Mouse (Mus musculus): ENCODE data around the gene Arhgef15. TPM values are rescaled to one million over a fixed set of nuclear protein-coding genes. Genes with fewer than 3 reads are reported as not detected.
A peak's percentile ranks its signal among the peaks of the same experiment; 100 is the strongest.

Arhgef15 gene
- polyA plus RNA-seq, 1 experiment from 2014 or later: 8.9 TPM

- DNase-seq (ENCODE audit: low spot score): no peak
- peaks cover 17% of the 10 kb centered on the region for H3K4me1 ChIP-seq
- H3K27me3 ChIP-seq (replicated peaks; ENCODE audit: low read depth, poor library complexity, severe bottlenecking): no peaks in the 10 kb centered on the region
- no peak overlapping the region for H3K27ac ChIP-seq (replicated peaks)
- peaks cover 56% of the 10 kb centered on the region for H3K36me3 ChIP-seq (replicated peaks)
- no peak overlapping the region for H3K4me3 ChIP-seq
- WGBS: 90% methylated on average over 9 of the region's 9 CpGs
- no peaks in the 10 kb centered on the region for H3K9me3 ChIP-seq
These were observed 51.4 kb downstream of the Arhgef15 start for GRCm38 (mm10) chr11:68905665-68906460.

DNA sequence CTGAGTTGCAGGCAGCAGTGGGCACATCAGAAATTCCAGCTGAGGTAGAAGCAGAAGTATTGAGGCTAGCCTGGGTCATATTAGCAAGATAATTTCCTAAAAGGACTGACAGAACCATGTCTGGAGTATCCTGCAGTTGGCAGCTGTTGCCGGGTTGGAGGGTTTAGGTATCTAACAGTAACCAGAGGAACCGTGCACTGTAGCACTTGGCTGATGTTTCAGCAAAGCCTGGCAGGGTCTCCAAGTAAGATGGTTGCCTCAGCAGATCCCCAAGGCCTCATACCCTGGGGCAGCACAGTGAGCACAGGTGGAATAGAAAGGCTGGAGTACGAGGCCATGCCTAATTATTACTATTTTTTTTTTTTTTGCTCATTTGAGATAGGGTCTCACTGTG lies 52.1 kb downstream of the Arhgef15 start:
- Histone ChIP-seq H3K27ac (replicated peaks) (no peak overlapping the region), H3K4me1 (peaks cover 19% of the 10 kb centered on the region), H3K27me3 (replicated peaks; ENCODE audit: low read depth, poor library complexity, severe bottlenecking) (no peaks in the 10 kb centered on the region), H3K4me3 (no peak overlapping the region), H3K9me3 (no peaks in the 10 kb centered on the region), H3K36me3 (replicated peaks) (peaks cover 56% of the 10 kb centered on the region)
- WGBS: 91% methylated on average over 3 of the region's 3 CpGs
- DNase-seq (ENCODE audit: low spot score): no peak

DNA sequence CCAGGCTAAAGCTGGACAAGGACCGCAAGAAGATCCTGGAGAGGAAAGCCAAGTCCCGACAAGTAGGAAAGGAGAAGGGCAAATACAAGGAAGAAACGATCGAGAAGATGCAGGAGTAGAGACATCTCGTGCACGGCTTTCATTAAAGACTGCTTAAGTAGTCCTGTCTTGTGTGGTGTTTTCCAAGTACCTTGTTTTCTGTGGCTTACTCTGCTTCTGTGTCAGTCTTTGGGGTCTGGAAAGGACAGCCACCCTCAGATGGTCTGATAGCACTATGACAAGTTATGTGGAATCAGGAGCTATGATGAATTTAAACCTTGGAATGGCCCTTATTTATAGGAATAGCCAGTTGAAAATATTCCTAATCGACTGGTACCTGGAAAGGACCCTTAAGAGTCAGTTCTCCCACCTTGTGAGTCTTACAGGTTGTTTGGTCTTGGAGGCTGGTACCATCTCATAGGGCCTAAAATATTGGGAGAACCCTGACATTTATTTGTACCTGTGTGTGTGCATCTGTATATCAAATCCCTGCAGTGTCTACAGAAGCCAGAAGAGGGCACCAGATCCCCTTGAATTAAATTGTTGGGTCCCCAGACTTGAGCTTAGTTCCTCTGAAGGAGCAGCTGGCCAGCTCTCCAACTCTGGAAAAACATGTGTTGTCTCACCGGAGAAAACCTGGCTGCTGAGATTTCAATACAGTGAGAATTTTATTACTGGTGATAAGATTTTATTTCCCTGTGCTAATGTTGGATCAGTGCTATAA lies 52.7 kb downstream of the Arhgef15 start:
- Histone ChIP-seq H3K27ac (replicated peaks) (no peak overlapping the region), H3K9me3 (no peaks in the 10 kb centered on the region), H3K27me3 (replicated peaks; ENCODE audit: low read depth, poor library complexity, severe bottlenecking) (no peaks in the 10 kb centered on the region; the same call in 1 of the 2 replicates), H3K4me3 (no peak overlapping the region), H3K36me3 (replicated peaks) (peaks cover 56% of the 10 kb centered on the region), H3K4me1 (peaks cover 19% of the 10 kb centered on the region)
- WGBS: 89% methylated on average over 8 of the region's 8 CpGs
- DNase-seq (ENCODE audit: low spot score): peak; percentile 74

DNA sequence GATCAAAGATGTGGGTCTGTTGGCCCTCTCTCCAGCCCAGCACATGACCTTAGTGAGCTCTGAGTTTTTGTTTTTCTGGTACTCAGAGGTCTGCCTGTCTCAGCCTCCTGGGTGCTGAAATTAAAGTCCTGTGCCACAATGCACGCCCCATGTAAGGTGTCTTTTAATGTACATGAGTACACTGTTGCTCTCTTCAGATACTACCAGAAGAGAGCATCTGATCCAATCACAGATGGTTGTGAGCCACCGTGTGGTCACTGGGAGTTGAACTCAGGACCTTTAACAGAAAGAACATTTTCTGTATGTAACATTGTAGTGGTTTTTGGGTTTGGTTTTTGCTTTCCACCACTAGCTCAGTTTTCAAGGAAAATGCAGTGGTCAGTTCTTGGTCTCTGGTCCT lies 53.5 kb downstream of the Arhgef15 start:
- DNase-seq (ENCODE audit: low spot score): no peak
- no peak overlapping the region for H3K27ac ChIP-seq (replicated peaks)
- H3K4me1 ChIP-seq: peaks cover 16% of the 10 kb centered on the region
- H3K9me3 ChIP-seq: no peaks in the 10 kb centered on the region
- 95% methylated on average over 2 of the region's 2 CpGs for WGBS
- H3K4me3 ChIP-seq: peak overlapping the region; percentile 99; the same call in 1 of the 2 replicates
- no peaks in the 10 kb centered on the region; the same call in 1 of the 2 replicates for H3K27me3 ChIP-seq (replicated peaks; ENCODE audit: low read depth, poor library complexity, severe bottlenecking)
- H3K36me3 ChIP-seq (replicated peaks): peaks cover 56% of the 10 kb centered on the region

DNA sequence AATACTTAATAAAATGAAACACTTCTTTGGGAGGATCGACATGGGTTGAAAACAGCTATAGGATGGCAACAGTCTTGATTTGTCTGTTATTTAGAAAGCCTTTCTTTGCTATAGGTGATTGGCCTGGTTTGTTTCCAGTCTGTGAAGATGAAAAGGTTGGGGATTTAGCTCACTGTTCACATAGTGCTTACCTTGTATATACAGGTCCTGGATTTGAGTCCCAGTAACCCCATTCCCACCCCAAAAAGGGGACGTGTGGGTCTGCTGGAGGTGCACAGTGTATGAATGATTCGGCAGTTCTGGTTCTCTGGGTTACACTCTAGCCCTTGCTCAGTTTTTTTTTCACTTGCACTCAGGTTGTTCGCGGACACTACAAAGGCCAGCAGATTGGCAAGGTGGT lies 54.5 kb downstream of the Arhgef15 start:
- Histone ChIP-seq H3K27me3 (replicated peaks; ENCODE audit: low read depth, poor library complexity, severe bottlenecking) (no peaks in the 10 kb centered on the region; the same call in 1 of the 2 replicates), H3K4me3 (peak overlapping the region; percentile 99), H3K9me3 (no peaks in the 10 kb centered on the region), H3K36me3 (replicated peaks) (peaks cover 56% of the 10 kb centered on the region), H3K4me1 (peaks cover 14% of the 10 kb centered on the region), H3K27ac (replicated peaks) (peak overlapping the region; percentile 99)
- DNase-seq (ENCODE audit: low spot score): no peak
- WGBS: 84% methylated on average over 5 of the region's 5 CpGs

DNA sequence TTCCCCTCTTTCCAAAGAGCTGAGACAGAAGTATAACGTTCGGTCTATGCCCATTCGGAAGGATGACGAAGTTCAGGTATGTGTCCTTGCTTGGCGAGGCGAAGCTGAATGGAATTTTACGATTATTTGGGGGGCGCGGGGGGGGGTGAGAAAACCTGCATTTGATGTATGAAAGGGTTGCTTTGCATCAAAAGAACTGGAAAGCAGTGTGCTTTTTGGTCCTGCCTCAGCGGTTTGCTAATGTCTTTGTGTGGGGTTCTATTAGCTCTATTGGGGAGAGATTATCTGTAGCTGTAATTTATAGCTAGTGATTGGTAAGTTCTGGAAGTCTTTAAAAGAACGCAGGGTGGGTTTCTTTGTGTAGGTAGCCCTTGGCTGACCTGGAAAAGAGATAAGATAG lies 54.9 kb downstream of the Arhgef15 start:
- WGBS: 6% methylated on average over 11 of the region's 11 CpGs
- Histone ChIP-seq H3K9me3 (no peaks in the 10 kb centered on the region), H3K4me3 (peak overlapping the region; percentile 99), H3K36me3 (replicated peaks) (peaks cover 51% of the 10 kb centered on the region), H3K27me3 (replicated peaks; ENCODE audit: low read depth, poor library complexity, severe bottlenecking) (no peaks in the 10 kb centered on the region; the same call in 1 of the 2 replicates), H3K4me1 (peaks cover 14% of the 10 kb centered on the region), H3K27ac (replicated peaks) (peak overlapping the region; percentile 99)
- DNase-seq (ENCODE audit: low spot score): no peak

GRCm38 (mm10) chr11:68902047-68902364 lies 55.3 kb downstream of the Arhgef15 start:
- no peak for DNase-seq (ENCODE audit: low spot score)
- 1% methylated on average over 10 of the region's 10 CpGs for WGBS
- Histone ChIP-seq H3K4me1 (peaks cover 14% of the 10 kb centered on the region), H3K9me3 (no peaks in the 10 kb centered on the region), H3K27me3 (replicated peaks; ENCODE audit: low read depth, poor library complexity, severe bottlenecking) (no peaks in the 10 kb centered on the region; the same call in 1 of the 2 replicates), H3K36me3 (replicated peaks) (peaks cover 47% of the 10 kb centered on the region), H3K27ac (replicated peaks) (peak overlapping the region; percentile 99), H3K4me3 (peak overlapping the region; percentile 99)

GRCm38 (mm10) chr11:68901351-68902046 lies 55.8 kb downstream of the Arhgef15 start, which contains the start of gene Rpl26:
Rpl26 (plus strand) TSS chr11:68901583.
- Histone ChIP-seq H3K4me3 (peak within 1 kb of the TSS; percentile 99), H3K36me3 (replicated peaks) (peaks cover 42% of the 10 kb centered on the region), H3K9me3 (no peaks in the 10 kb centered on the region), H3K27ac (replicated peaks) (peak within 1 kb of the TSS; percentile 99), H3K27me3 (replicated peaks; ENCODE audit: low read depth, poor library complexity, severe bottlenecking) (no peaks in the 10 kb centered on the region; the same call in 1 of the 2 replicates), H3K4me1 (peaks cover 14% of the 10 kb centered on the region)
- under 1% methylated on average over 52 of the region's 52 CpGs for WGBS
- peak; percentile 98 for DNase-seq (ENCODE audit: low spot score)

DNA sequence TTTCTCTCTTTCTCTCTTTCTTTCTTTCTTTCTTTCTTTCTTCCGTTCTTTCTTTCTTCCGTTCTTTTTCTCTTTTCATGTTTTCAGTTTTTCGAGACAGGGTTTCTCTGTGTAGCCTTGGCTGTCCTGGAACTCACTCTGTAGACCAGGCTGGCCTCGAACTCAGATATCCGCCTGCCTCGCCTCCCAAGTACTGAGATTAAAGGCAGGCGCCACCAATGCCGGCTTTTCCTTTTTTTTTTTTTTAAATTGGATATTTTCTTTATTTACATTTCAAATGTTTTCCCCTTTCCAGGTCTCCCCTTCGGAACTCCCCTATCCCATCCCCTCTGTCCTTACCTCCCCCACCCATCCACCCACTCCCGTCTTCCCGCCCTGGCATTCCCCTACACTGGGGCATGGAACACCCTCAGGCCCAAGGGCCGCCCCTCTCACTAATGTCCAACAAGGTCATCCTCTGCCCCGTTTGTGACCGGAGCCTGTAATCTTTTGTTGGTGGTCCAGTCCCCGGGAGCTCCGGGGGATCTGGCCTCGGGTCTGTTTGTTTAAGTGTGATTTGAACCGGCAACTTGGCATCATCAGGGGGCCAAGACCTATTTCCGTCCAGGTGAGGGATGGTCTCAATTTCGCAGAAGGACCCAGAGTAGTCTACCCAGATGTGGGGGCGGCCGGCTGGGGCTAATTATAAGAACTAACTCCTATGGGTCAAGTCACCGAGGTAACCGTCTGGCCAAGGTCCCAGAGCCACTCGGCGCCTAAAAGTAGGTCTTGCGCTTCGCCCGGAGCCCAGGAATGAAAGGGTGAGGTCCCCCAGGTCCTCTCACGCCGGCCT lies 56.5 kb downstream of the Arhgef15 start:
- 24% methylated on average over 31 of the region's 31 CpGs for WGBS
- H3K27ac ChIP-seq (replicated peaks): peak overlapping the region; percentile 99

DNA sequence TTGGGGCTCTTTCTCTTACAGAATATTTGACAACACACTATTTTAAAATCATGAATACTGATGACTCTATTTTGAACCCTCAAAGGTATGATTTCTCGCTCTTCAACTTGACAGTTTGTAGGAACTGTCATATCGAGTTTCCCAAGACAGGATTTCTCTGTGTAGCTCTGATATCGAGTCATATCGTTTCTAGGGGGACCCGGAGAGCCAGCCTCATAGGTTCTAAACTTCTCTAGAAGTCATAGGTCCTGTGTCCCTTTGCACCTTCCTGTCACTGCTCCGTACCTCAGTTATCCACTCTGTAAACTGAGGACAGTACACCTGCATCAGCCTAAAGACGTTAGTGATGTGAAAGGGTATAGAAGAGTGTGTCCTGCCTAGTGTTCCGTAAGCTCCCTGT lies 57.5 kb downstream of the Arhgef15 start:
- Histone ChIP-seq H3K4me1 (peaks cover 14% of the 10 kb centered on the region), H3K36me3 (replicated peaks) (peaks cover 25% of the 10 kb centered on the region)

More for the DNA sequence above, 56.5 kb downstream of the Arhgef15 start:
- H3K27me3 ChIP-seq (replicated peaks; ENCODE audit: low read depth, poor library complexity, severe bottlenecking): no peaks in the 10 kb centered on the region; the same call in 1 of the 2 replicates
- H3K9me3 ChIP-seq: no peaks in the 10 kb centered on the region
- peaks cover 14% of the 10 kb centered on the region for H3K4me1 ChIP-seq
- peak overlapping the region; percentile 99 for H3K4me3 ChIP-seq
- H3K36me3 ChIP-seq (replicated peaks): peaks cover 35% of the 10 kb centered on the region
- no peak for DNase-seq (ENCODE audit: low spot score)

DNA sequence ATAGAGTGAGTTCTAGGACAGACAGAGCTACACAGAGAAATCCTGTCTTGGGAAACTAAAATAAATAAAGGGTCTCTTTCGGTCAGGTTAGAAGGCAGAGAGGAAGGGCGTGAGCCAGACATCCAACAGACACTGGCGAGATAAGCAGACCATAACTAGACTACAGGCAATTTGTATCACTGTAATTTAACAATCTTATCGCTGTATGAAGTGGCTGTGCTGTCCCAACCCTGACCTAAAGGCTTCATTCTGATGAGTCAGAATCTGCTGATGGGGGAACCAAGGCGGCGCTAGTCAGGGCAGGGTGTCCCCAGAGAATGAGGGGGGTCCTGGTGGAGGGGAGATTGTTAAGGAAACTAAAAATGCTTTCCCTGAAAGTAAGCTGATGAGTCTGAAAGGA lies 58.5 kb downstream of the Arhgef15 start:
- no peak for DNase-seq (ENCODE audit: low spot score)
- Histone ChIP-seq H3K27ac (replicated peaks) (no peak overlapping the region), H3K27me3 (replicated peaks; ENCODE audit: low read depth, poor library complexity, severe bottlenecking) (no peaks in the 10 kb centered on the region; the same call in 1 of the 2 replicates), H3K4me1 (peaks cover 22% of the 10 kb centered on the region), H3K9me3 (no peaks in the 10 kb centered on the region), H3K4me3 (no peak overlapping the region), H3K36me3 (replicated peaks) (peaks cover 15% of the 10 kb centered on the region)
- 90% methylated on average over 6 of the region's 6 CpGs for whole genome bisulfite sequencing

More for the DNA sequence above, 57.5 kb downstream of the Arhgef15 start:
- no peak for DNase-seq (ENCODE audit: low spot score)
- no peaks in the 10 kb centered on the region; the same call in 1 of the 2 replicates for H3K27me3 ChIP-seq (replicated peaks; ENCODE audit: low read depth, poor library complexity, severe bottlenecking)
- H3K9me3 ChIP-seq: no peaks in the 10 kb centered on the region
- no peak overlapping the region for H3K4me3 ChIP-seq
- WGBS: 87% methylated on average over 8 of the region's 8 CpGs
- no peak overlapping the region for H3K27ac ChIP-seq (replicated peaks)

All from embryonic facial prominence, embryonic 10.5 days (tissue).